Mouse (Mus musculus) megakaryocyte progenitor cell, adult 5-6 weeks (primary cell): ENCODE results near the gene Olfr605. TPM values are rescaled to one million over a fixed set of nuclear protein-coding genes. Genes with fewer than 3 reads are reported as not detected.
"Not testable (repeated sequence)": the region's sequence is repeated elsewhere in the genome, so short reads cannot be mapped to it uniquely, and the experiment has no call there.

Experiments used
- ATAC-seq: replicated peaks from 2 replicates; pipeline ENCODE4 v1.8.0; 2016; ENCODE audit warnings: mild to moderate bottlenecking, moderate TSS enrichment, inconsistent platforms; ENCODE audit not compliant: poor library complexity
- total RNA-seq, 2 experiments: library from RNA; stranded (forward) in 1 of 2; stranded (reverse) in 1 of 2; fragments of 157-497, 149-512 nt in 1 of 2; fragments of 200-1000 nt in 1 of 2; gene quantifications; 2 replicates each; pipeline versions ENCODE4 v1.2.3 to v1.2.4; 2015 to 2017

Gene Olfr605
- not detected in 2 replicates for total RNA-seq (2015)
- not detected in 2 replicates for total RNA-seq (2017)

- ATAC-seq, result no peak
Observed at GRCm38 (mm10) chr7:103445339-103445738, at the start of gene Olfr605. TSS of gene Olfr605 (minus strand) at chr7:103445439.

- ATAC-seq, result not testable (repeated sequence)
Observed at GRCm38 (mm10) chr7:103477106-103477505, 31.9 kb upstream of the Olfr605 start.

DNA sequence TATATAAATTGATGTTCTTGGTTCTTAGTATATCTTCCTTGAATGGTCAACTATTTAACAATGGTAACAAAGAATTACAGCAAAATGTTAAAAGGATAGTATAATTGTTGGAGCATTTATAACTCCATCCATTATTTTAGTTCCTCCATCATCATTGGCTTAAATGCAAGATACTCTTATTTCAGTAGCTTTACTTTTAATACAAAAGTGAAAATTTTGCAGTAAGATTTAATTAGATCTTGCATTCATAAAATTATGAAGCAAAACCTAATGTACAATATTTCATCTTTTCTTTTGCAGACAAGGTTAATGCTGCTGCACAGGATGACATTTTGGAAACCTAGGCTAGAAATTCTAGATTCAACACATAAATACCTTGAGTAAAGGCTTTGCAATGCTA is 24.3 kb upstream of the Olfr605 start, which contains the start of gene Olfr608:
Olfr608 (plus strand) TSS at position 301 of the 400 bp plus-strand sequence.
- no peak for ATAC-seq

DNA sequence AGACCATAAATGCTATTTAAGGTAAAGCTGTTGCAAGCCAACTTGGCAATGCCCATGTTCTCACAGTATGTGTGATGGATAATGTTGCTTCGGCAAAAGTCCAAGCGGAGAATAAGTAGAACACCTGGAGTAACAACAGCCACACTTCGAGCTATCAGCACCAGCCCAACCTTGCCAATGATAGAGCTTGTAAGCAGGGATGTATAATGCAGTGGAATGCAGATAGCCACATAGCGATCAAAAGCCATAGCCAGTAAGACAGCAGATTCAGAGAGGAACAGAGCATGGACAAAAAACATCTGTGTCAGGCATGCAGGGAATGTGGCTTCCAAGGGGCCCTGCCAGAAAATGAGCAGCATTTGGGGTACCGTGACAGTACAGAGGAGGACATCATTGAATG is 15.4 kb upstream of the Olfr605 start:
- ATAC-seq, result no peak

DNA sequence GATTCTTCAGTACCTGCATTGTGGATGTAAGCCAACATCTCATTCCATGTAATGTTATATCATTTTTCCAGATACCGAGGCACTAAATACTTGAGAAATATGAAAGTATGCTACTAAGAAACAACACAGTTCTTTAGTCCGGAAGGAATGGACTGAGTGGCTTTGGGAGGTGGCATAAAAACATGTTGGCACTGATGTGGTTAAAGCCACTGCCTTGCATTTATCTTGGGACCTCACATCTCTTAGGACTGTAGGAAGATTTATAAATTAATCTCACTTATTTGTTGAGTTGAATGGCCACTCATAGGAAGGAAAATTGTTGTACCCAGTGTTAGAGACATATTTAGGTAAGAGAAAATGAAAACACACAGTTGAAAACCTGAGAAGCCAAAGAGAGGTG is 3.5 kb upstream of the Olfr605 start, which contains the start of gene Olfr606:
Olfr606 (plus strand) TSS at position 301 of the 400 bp plus-strand sequence.
- ATAC-seq, result no peak

GRCm38 (mm10) chr7:103414772-103415171 is 30.5 kb downstream of the Olfr605 start, which contains the start of gene Usp17lc:
TSS of gene Usp17lc (plus strand) at chr7:103415072.
- ATAC-seq, result not testable (repeated sequence)

DNA sequence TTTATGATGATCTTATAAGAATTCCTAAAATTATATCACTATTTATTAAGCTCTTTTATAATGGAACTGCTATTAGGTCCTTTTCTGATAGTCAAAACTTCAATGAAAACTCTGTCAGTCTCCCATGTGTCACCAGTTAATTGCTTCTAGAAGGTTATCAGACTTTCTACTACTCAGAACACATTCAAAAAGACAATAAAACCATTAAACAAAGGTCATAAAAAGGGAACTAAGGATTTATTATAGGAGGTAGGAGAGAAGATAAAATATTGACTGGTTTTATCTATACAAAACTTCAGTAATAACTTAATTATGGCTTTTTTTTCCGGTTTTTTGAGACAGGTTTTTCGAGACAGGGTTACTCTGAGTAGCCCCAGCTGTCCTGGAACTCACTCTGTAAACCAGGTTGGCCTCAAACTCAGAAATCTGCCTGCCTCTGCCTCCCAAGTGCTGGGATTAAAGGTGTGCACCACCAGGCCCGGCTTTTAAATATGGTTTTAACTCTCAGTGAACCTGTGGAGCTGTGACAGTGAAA is 38.7 kb downstream of the Olfr605 start:
- ATAC-seq, result not testable (repeated sequence)

- no peak for ATAC-seq
Observed at GRCm38 (mm10) chr7:103398981-103399380, 46.3 kb downstream of the Olfr605 start.

DNA sequence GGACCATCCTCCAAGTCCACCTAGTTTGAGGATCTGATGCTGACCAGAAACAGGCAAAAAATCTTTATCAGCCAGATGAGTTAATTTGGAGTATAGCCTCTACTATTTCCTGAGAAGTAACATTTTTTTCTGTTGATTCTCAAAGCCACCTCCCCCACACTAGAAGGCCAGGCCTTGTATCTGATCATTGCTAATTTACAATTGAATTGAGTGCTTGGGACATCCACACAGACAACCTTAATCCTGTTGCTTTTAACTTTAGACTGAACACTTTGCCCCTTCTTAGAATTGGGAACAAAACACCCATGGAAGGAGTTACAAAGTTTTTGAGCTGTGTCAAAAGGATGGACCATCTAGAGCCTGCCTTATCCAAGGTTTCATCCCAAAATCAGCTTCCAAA is 47.5 kb downstream of the Olfr605 start:
- no peak for ATAC-seq

Other genes starting within 250 kb of the Olfr605 start
- gene Olfr593, start 233.6 kb downstream of the Olfr605 start, total RNA-seq (2015), result not detected in 2 replicates
- gene Olfr593, start 233.6 kb downstream of the Olfr605 start, total RNA-seq (2017), result not detected in 2 replicates
- not detected in 2 replicates for gene Olfr594, start 228.4 kb downstream of the Olfr605 start, total RNA-seq (2015)
- gene Olfr594, start 228.4 kb downstream of the Olfr605 start, total RNA-seq (2017), result not detected in 2 replicates
- gene Usp17ld, start 192.9 kb downstream of the Olfr605 start, total RNA-seq (2015), result not detected in 2 replicates
- not detected in 2 replicates for gene Usp17ld, start 192.9 kb downstream of the Olfr605 start, total RNA-seq (2017)
- not detected in 2 replicates for gene Olfr596, start 139.8 kb downstream of the Olfr605 start, total RNA-seq (2015)
- gene Olfr596, start 139.8 kb downstream of the Olfr605 start, total RNA-seq (2017), result not detected in 2 replicates
- not detected in 2 replicates for gene Olfr597, start 129.1 kb downstream of the Olfr605 start, total RNA-seq (2015)
- not detected in 2 replicates for gene Olfr597, start 129.1 kb downstream of the Olfr605 start, total RNA-seq (2017)
- gene Olfr598, start 121.9 kb downstream of the Olfr605 start, total RNA-seq (2015), result not detected in 2 replicates
- not detected in 2 replicates for gene Olfr598, start 121.9 kb downstream of the Olfr605 start, total RNA-seq (2017)
- gene Olfr599, start 109.5 kb downstream of the Olfr605 start, total RNA-seq (2015), result not detected in 2 replicates
- gene Olfr599, start 109.5 kb downstream of the Olfr605 start, total RNA-seq (2017), result not detected in 2 replicates
- gene Olfr600, start 95.8 kb downstream of the Olfr605 start, total RNA-seq (2015), result not detected in 2 replicates
- not detected in 2 replicates for gene Olfr600, start 95.8 kb downstream of the Olfr605 start, total RNA-seq (2017)
- gene Olfr601, start 82.8 kb downstream of the Olfr605 start, total RNA-seq (2015), result not detected in 2 replicates
- gene Olfr601, start 82.8 kb downstream of the Olfr605 start, total RNA-seq (2017), result not detected in 2 replicates
- not detected in 2 replicates for gene Olfr603, start 59.3 kb downstream of the Olfr605 start, total RNA-seq (2015)
- not detected in 2 replicates for gene Olfr603, start 59.3 kb downstream of the Olfr605 start, total RNA-seq (2017)
- gene Usp17lc, start 30.4 kb downstream of the Olfr605 start, total RNA-seq (2015), result not detected in 2 replicates
- not detected in 2 replicates for gene Usp17lc, start 30.4 kb downstream of the Olfr605 start, total RNA-seq (2017)
- gene Olfr606, start 3.6 kb upstream of the Olfr605 start, total RNA-seq (2015), result not detected in 2 replicates
- gene Olfr606, start 3.6 kb upstream of the Olfr605 start, total RNA-seq (2017), result not detected in 2 replicates
- not detected in 2 replicates for gene Olfr607, start 18.7 kb upstream of the Olfr605 start, total RNA-seq (2015)
- gene Olfr607, start 18.7 kb upstream of the Olfr605 start, total RNA-seq (2017), result not detected in 2 replicates
- not detected in 2 replicates for gene Olfr608, start 24.4 kb upstream of the Olfr605 start, total RNA-seq (2015)
- not detected in 2 replicates for gene Olfr608, start 24.4 kb upstream of the Olfr605 start, total RNA-seq (2017)
- gene Olfr609, start 52.6 kb upstream of the Olfr605 start, total RNA-seq (2015), result not detected in 2 replicates
- gene Olfr609, start 52.6 kb upstream of the Olfr605 start, total RNA-seq (2017), result not detected in 2 replicates
- not detected in 2 replicates for gene Olfr610, start 66.7 kb upstream of the Olfr605 start, total RNA-seq (2015)
- gene Olfr610, start 66.7 kb upstream of the Olfr605 start, total RNA-seq (2017), result not detected in 2 replicates
- gene Olfr611, start 75.4 kb upstream of the Olfr605 start, total RNA-seq (2015), result not detected in 2 replicates
- gene Olfr611, start 75.4 kb upstream of the Olfr605 start, total RNA-seq (2017), result not detected in 2 replicates
- gene Olfr612, start 97.3 kb upstream of the Olfr605 start, total RNA-seq (2015), result not detected in 2 replicates
- not detected in 2 replicates for gene Olfr612, start 97.3 kb upstream of the Olfr605 start, total RNA-seq (2017)
- gene Olfr613, start 102.6 kb upstream of the Olfr605 start, total RNA-seq (2015), result not detected in 2 replicates
- gene Olfr613, start 102.6 kb upstream of the Olfr605 start, total RNA-seq (2017), result not detected in 2 replicates
- not detected in 2 replicates for gene Olfr615, start 110.6 kb upstream of the Olfr605 start, total RNA-seq (2015)
- gene Olfr615, start 110.6 kb upstream of the Olfr605 start, total RNA-seq (2017), result not detected in 2 replicates
- gene Olfr616, start 123.7 kb upstream of the Olfr605 start, total RNA-seq (2015), result not detected in 2 replicates
- not detected in 2 replicates for gene Olfr616, start 123.7 kb upstream of the Olfr605 start, total RNA-seq (2017)
- gene Olfr617, start 127.6 kb upstream of the Olfr605 start, total RNA-seq (2015), result not detected in 2 replicates
- gene Olfr617, start 127.6 kb upstream of the Olfr605 start, total RNA-seq (2017), result not detected in 2 replicates
- gene Olfr618, start 144.7 kb upstream of the Olfr605 start, total RNA-seq (2015), result not detected in 2 replicates
- gene Olfr618, start 144.7 kb upstream of the Olfr605 start, total RNA-seq (2017), result not detected in 2 replicates
- not detected in 2 replicates for gene Olfr619, start 155.1 kb upstream of the Olfr605 start, total RNA-seq (2015)
- gene Olfr619, start 155.1 kb upstream of the Olfr605 start, total RNA-seq (2017), result not detected in 2 replicates
- not detected in 2 replicates for gene Olfr620, start 167.1 kb upstream of the Olfr605 start, total RNA-seq (2015)
- not detected in 2 replicates for gene Olfr620, start 167.1 kb upstream of the Olfr605 start, total RNA-seq (2017)
- not detected in 2 replicates for gene Olfr622, start 197.3 kb upstream of the Olfr605 start, total RNA-seq (2015)
- not detected in 2 replicates for gene Olfr622, start 197.3 kb upstream of the Olfr605 start, total RNA-seq (2017)
- gene Olfr623, start 218.3 kb upstream of the Olfr605 start, total RNA-seq (2015), result not detected in 2 replicates
- gene Olfr623, start 218.3 kb upstream of the Olfr605 start, total RNA-seq (2017), result not detected in 2 replicates
- gene Olfr624, start 225.8 kb upstream of the Olfr605 start, total RNA-seq (2015), result 0.02 TPM in 1 of 2 replicates, not detected in the other
- 0.12 TPM in 1 of 2 replicates, not detected in the other for gene Olfr624, start 225.8 kb upstream of the Olfr605 start, total RNA-seq (2017)
- gene Olfr625-ps1, start 237.3 kb upstream of the Olfr605 start, total RNA-seq (2015), result not detected in 2 replicates
- not detected in 2 replicates for gene Olfr625-ps1, start 237.3 kb upstream of the Olfr605 start, total RNA-seq (2017)